Mouse (Mus musculus) hindbrain, embryonic 12.5 days (tissue): ENCODE data around the gene Platr17. TPM values are rescaled to one million over a fixed set of nuclear protein-coding genes. Genes with fewer than 3 reads are reported as not detected.
A peak's percentile ranks its signal among the peaks of the same experiment; 100 is the strongest.

Experiments used
- ATAC-seq: fragments of 200-750 bp; cut with Nextera tagmentation; 2 replicates; pipeline ENCODE4 v1.8.0; 2017; ENCODE audit warnings: moderate TSS enrichment; ENCODE audit not compliant: low FRiP score
- H3K27ac ChIP-seq: fragments of 300-500 bp; sonication (generic); 2 replicates; pipeline ENCODE4 v1.5.1; 2016; ENCODE audit warnings: mild to moderate bottlenecking
- H3K27me3 ChIP-seq: fragments of 300-500 bp; sonication (generic); 2 replicates; pipeline ENCODE4 v1.6.1; 2016; ENCODE audit warnings: mild to moderate bottlenecking
- H3K36me3 ChIP-seq: fragments of 300-500 bp; sonication (generic); 2 replicates; pipeline ENCODE4 v1.6.1; 2016; ENCODE audit warnings: mild to moderate bottlenecking
- H3K4me1 ChIP-seq: fragments of 300-500 bp; sonication (generic); 2 replicates; pipeline ENCODE4 v1.6.1; 2016
- H3K4me2 ChIP-seq: fragments of 300-500 bp; sonication (generic); replicated peaks from 2 replicates; pipeline ENCODE4 v1.6.1; 2016; ENCODE audit warnings: mild to moderate bottlenecking
- H3K4me3 ChIP-seq: fragments of 300-500 bp; sonication (generic); 2 replicates; pipeline ENCODE4 v1.5.1; 2016; ENCODE audit warnings: mild to moderate bottlenecking
- H3K9ac ChIP-seq: fragments of 300-500 bp; sonication (generic); 2 replicates; pipeline ENCODE4 v1.6.1; 2016; ENCODE audit warnings: mild to moderate bottlenecking, moderate library complexity
- H3K9me3 ChIP-seq: fragments of 300-500 bp; sonication (generic); replicated peaks from 2 replicates; pipeline ENCODE4 v1.6.1; 2016; ENCODE audit warnings: mild to moderate bottlenecking
- WGBS: fragments of 180-500 bp; shearing (Covaris S2); methylation state at CpG from one replicate; pipeline ENCODE4 v1.1.7; 2016; 5-methylcytosine and 5-hydroxymethylcytosine counted together
- polyA plus RNA-seq: library from polyadenylated mRNA; unstranded; fragments of >200 nt; fragmentation: Nextera tagmentation; extraction: Ambion mirVana; gene quantifications from 2 replicates; pipeline ENCODE4 v1.2.1, GENCODE M21; 2016

Gene Platr17
- polyA plus RNA-seq, 1 experiment from 2014 or later: not detected

GRCm38 (mm10) chr17:33926207-33926932, 21.4 kb downstream of the Platr17 start:
- Histone ChIP-seq H3K4me3 (no peak overlapping the region), H3K36me3 (peaks cover 13% of the 10 kb centered on the region; the same call in 1 of the 2 replicates), H3K4me2 (no peak overlapping the region), H3K9me3 (no peaks in the 10 kb centered on the region), H3K27me3 (no peaks in the 10 kb centered on the region), H3K9ac (no peak overlapping the region), H3K27ac (no peak overlapping the region), H3K4me1 (peaks cover 25% of the 10 kb centered on the region)
- WGBS: 73% methylated on average over 17 of the region's 17 CpGs
- no peak for ATAC-seq

DNA sequence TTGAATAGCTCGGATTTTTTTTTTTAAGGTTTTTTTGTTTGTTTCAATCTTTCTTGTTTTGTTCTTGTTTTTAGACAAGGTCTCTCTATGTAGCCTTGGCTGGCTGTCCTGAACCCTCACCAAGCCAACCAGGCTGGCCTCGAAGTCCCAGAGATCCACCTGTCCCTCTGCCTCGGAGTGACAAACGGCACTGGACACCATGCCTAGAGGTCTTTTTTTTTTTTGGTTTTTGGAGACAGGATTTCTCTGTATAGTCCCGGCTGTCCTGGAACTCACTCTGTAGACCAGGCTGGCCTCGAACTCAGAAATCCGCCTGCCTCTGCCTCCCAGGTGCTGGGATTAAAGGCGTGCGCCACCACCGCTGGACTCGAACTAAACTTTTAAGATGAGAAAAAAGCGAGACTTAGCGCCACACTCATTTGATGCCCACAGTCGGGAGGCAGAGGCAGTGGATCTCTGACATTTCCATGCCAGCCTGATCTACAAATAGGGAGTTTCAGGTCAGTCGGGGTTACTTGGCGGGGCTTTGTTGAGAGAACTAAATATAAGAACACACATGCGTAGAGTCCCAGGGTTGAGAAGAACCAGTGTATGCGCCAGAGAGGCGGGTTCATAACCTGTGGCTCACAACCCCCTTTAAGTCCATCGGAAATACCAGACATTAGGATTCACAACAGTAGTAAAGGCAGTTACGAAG, 23.5 kb downstream of the Platr17 start:
- H3K27me3 ChIP-seq: no peaks in the 10 kb centered on the region
- peaks cover 25% of the 10 kb centered on the region for H3K4me1 ChIP-seq
- H3K4me2 ChIP-seq: peak overlapping the region; percentile 98
- WGBS: 65% methylated on average over 21 of the region's 21 CpGs
- H3K9me3 ChIP-seq: no peaks in the 10 kb centered on the region
- ATAC-seq: no peak
- H3K36me3 ChIP-seq: peaks cover 27% of the 10 kb centered on the region
- H3K4me3 ChIP-seq: peak overlapping the region; percentile 87
- H3K9ac ChIP-seq: peak overlapping the region; percentile 94
- no peak overlapping the region for H3K27ac ChIP-seq

GRCm38 (mm10) chr17:33929371-33930279, 24.7 kb downstream of the Platr17 start, which contains the start of gene Rgl2:
TSS of gene Rgl2 (plus strand) at chr17:33929543.
- Histone ChIP-seq H3K9me3 (no peaks in the 10 kb centered on the region), H3K9ac (peak within 1 kb of the TSS; percentile 94), H3K4me1 (peaks cover 25% of the 10 kb centered on the region), H3K4me3 (peak within 1 kb of the TSS; percentile 87), H3K27me3 (no peaks in the 10 kb centered on the region), H3K36me3 (peaks cover 36% of the 10 kb centered on the region), H3K27ac (peak within 1 kb of the TSS; percentile 96), H3K4me2 (peak within 1 kb of the TSS; percentile 98)
- ATAC-seq: peak; percentile 80
- WGBS: under 1% methylated on average over 77 of the region's 80 CpGs

DNA sequence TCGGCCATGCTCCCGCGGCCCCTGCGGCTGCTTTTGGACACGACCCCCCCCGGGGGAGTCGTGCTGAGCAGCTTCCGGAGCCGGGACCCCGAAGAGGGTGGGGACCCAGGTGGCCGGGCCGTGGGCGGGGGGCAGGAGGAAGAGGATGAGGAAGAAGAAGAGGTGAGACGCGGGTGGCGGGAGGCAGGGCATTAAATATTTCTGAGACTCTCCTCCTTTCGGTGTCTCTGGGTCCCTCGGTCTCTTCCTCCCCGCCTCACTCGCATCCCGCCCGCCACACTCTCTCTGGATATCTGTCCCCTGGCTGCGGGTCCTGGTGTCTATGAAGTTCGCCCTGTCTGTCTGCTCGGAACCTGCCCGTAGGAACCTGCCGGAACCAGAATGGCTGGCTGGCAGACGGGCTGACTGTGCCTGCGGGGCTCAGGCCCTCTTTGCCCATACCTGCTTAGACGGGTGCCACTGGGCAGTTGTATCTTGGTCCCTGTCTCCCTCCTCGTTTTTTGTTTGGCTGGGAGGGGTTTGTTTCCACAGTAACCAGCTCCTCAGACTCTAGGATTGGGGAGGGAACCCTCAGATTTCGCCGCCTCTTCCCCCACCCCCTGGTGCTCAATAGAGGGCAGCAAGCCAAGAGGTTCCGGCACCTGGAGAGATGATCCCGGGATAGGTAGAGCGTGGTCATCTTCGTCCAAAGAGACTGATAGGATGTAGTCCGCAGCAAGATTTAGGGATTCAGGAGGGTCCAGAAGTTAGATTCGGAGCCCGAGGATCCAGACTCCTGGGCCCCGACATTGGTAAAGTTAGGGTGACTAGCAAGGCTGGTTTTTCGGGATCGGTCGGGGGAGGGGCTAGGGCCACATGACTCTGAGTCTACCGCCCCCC, 25.6 kb downstream of the Platr17 start:
- peak overlapping the region; percentile 94 for H3K9ac ChIP-seq
- peaks cover 25% of the 10 kb centered on the region for H3K4me1 ChIP-seq
- peak overlapping the region; percentile 98 for H3K4me2 ChIP-seq
- no peaks in the 10 kb centered on the region for H3K27me3 ChIP-seq
- H3K4me3 ChIP-seq: peak overlapping the region; percentile 87
- H3K9me3 ChIP-seq: no peaks in the 10 kb centered on the region
- ATAC-seq: 0 out of 2 replicates have a peak, but pooled peaks have one; percentile 8
- H3K36me3 ChIP-seq: peaks cover 41% of the 10 kb centered on the region
- WGBS: under 1% methylated on average over 44 of the region's 45 CpGs
- peak overlapping the region; percentile 96 for H3K27ac ChIP-seq

GRCm38 (mm10) chr17:33931159-33931866, 26.4 kb downstream of the Platr17 start:
- H3K36me3 ChIP-seq: peaks cover 40% of the 10 kb centered on the region
- no peak for ATAC-seq
- 40% methylated on average over 18 of the region's 18 CpGs for WGBS
- peaks cover 25% of the 10 kb centered on the region for H3K4me1 ChIP-seq
- peak overlapping the region; percentile 94 for H3K9ac ChIP-seq
- no peaks in the 10 kb centered on the region for H3K9me3 ChIP-seq
- H3K27me3 ChIP-seq: no peaks in the 10 kb centered on the region
- peak overlapping the region; percentile 87 for H3K4me3 ChIP-seq
- no peak overlapping the region for H3K27ac ChIP-seq
- peak overlapping the region; percentile 98 for H3K4me2 ChIP-seq

- peaks cover 42% of the 10 kb centered on the region for H3K36me3 ChIP-seq
These were observed 27.0 kb downstream of the Platr17 start for GRCm38 (mm10) chr17:33931947-33932346.

DNA sequence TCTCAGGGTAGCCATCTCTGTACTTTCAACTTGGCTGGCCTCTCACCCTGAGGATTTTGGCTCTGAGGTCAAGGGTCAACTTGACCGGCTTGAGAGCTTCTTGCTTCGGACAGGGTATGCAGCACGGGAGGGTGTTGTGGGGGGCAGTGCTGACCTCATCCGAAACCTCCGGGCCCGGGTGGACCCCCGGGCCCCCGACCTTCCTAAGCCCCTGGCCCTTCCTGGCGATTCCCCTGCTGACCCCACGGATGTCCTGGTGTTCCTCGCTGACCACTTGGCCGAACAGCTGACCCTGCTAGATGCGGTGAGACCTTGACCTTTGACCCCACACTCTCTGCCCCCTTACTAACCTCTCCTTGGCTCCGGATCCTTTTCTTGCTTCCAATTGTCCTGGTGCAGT, 27.5 kb downstream of the Platr17 start:
- Histone ChIP-seq H3K36me3 (peaks cover 47% of the 10 kb centered on the region), H3K4me1 (peaks cover 24% of the 10 kb centered on the region)

More at GRCm38 (mm10) chr17:33931947-33932346, 27.0 kb downstream of the Platr17 start:
- Histone ChIP-seq H3K4me1 (peaks cover 25% of the 10 kb centered on the region), H3K27ac (no peak overlapping the region), H3K4me3 (no peak overlapping the region), H3K27me3 (no peaks in the 10 kb centered on the region), H3K4me2 (no peak overlapping the region), H3K9ac (no peak overlapping the region), H3K9me3 (no peaks in the 10 kb centered on the region)
- no peak for ATAC-seq
- WGBS: 89% methylated on average over 11 of the region's 11 CpGs

GRCm38 (mm10) chr17:33932970-33933369, 28.0 kb downstream of the Platr17 start:
- ATAC-seq: no peak
- no peak overlapping the region for H3K4me2 ChIP-seq
- H3K27me3 ChIP-seq: no peaks in the 10 kb centered on the region
- H3K36me3 ChIP-seq: peaks cover 49% of the 10 kb centered on the region
- no peak overlapping the region for H3K4me3 ChIP-seq
- H3K9ac ChIP-seq: no peak overlapping the region
- H3K4me1 ChIP-seq: peaks cover 19% of the 10 kb centered on the region
- no peaks in the 10 kb centered on the region for H3K9me3 ChIP-seq
- H3K27ac ChIP-seq: no peak overlapping the region
- 92% methylated on average over 15 of the region's 15 CpGs for WGBS

More for the DNA sequence above, 27.5 kb downstream of the Platr17 start:
- no peaks in the 10 kb centered on the region for H3K27me3 ChIP-seq
- no peak overlapping the region for H3K9ac ChIP-seq
- H3K4me2 ChIP-seq: no peak overlapping the region
- H3K27ac ChIP-seq: no peak overlapping the region
- no peaks in the 10 kb centered on the region for H3K9me3 ChIP-seq
- 85% methylated on average over 14 of the region's 14 CpGs for WGBS
- no peak for ATAC-seq
- no peak overlapping the region for H3K4me3 ChIP-seq

DNA sequence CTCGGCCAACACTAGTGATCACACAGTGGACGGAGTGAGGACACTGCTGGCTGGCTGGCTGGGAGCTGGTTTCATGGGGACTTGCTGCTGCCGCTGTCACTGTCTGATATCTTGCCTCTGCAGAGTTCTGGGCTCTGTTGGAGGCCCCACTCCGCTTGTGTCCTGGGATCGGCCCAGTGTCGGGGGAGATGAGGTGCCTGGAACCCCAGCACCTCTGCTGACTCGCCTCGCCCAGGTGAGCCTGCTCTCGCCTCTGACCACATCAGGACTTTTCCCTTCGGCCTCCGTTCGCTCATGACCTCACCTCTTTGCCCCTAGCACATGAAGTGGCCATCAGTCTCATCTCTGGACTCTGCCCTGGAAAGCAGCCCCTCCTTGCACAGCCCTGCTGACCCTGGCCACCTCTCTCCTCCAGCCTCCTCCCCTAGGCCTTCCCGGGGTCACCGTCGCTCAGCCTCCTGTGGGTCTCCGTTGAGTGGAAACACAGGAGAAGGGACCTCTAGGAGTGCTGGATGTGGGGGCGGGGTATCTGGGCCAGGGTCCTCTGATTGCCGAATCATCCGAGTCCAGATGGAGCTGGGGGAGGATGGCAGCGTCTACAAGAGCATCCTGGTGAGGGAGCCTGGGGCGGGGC, 30.6 kb downstream of the Platr17 start:
- Histone ChIP-seq H3K9me3 (no peaks in the 10 kb centered on the region), H3K9ac (no peak overlapping the region), H3K36me3 (peaks cover 56% of the 10 kb centered on the region), H3K27ac (no peak overlapping the region), H3K27me3 (no peaks in the 10 kb centered on the region), H3K4me3 (no peak overlapping the region), H3K4me2 (no peak overlapping the region), H3K4me1 (peaks cover 21% of the 10 kb centered on the region)
- 89% methylated on average over 21 of the region's 21 CpGs for WGBS
- no peak for ATAC-seq

- WGBS: 82% methylated on average over 15 of the region's 15 CpGs
- peaks cover 22% of the 10 kb centered on the region for H3K4me1 ChIP-seq
- no peak for ATAC-seq
- no peaks in the 10 kb centered on the region for H3K9me3 ChIP-seq
- H3K27me3 ChIP-seq: no peaks in the 10 kb centered on the region
- no peak overlapping the region for H3K27ac ChIP-seq
- H3K4me2 ChIP-seq: no peak overlapping the region
- 0 out of 2 replicates have a peak overlapping the region, but pooled peaks have one; percentile 1 for H3K4me3 ChIP-seq
- no peak overlapping the region; the same call in 1 of the 2 replicates for H3K9ac ChIP-seq
- H3K36me3 ChIP-seq: peaks cover 54% of the 10 kb centered on the region
These were observed 32.1 kb downstream of the Platr17 start for GRCm38 (mm10) chr17:33936993-33937392.
